Mouse (Mus musculus) C2C12 (cell line): Measurements from ENCODE around the gene Msh2.
"Not testable (repeated sequence)": the region's sequence is repeated elsewhere in the genome, so short reads cannot be mapped to it uniquely, and the experiment has no call there.

Experiments used
- CTCF ChIP-seq: IDR thresholded peaks from one replicate; pipeline ENCODE4 v1.5.1; 2011; ENCODE audit not compliant: control insufficient read depth, insufficient read depth, insufficient read length
- FOSL1 ChIP-seq: IDR thresholded peaks from one replicate; pipeline ENCODE4 v1.8.0; 2011; ENCODE audit warnings: mild to moderate bottlenecking, low read length; ENCODE audit not compliant: poor library complexity, insufficient read depth, severe bottlenecking
- MAX ChIP-seq: IDR thresholded peaks from one replicate; pipeline ENCODE4 v1.6.1; 2011; ENCODE audit warnings: mild to moderate bottlenecking, control low read depth
- MYOD1 ChIP-seq: IDR thresholded peaks from one replicate; pipeline ENCODE4 v1.6.1; 2011; ENCODE audit warnings: low read depth; ENCODE audit not compliant: control insufficient read depth, insufficient read length
- MYOG ChIP-seq: IDR thresholded peaks from one replicate; pipeline ENCODE4 v1.6.1; 2011; ENCODE audit not compliant: control insufficient read depth, insufficient read length; ENCODE audit errors: extremely low read depth
- USF1 ChIP-seq: IDR thresholded peaks from one replicate; pipeline ENCODE4 v1.6.1; 2011; ENCODE audit warnings: low read depth, mild to moderate bottlenecking, control low read depth, moderate library complexity

DNA sequence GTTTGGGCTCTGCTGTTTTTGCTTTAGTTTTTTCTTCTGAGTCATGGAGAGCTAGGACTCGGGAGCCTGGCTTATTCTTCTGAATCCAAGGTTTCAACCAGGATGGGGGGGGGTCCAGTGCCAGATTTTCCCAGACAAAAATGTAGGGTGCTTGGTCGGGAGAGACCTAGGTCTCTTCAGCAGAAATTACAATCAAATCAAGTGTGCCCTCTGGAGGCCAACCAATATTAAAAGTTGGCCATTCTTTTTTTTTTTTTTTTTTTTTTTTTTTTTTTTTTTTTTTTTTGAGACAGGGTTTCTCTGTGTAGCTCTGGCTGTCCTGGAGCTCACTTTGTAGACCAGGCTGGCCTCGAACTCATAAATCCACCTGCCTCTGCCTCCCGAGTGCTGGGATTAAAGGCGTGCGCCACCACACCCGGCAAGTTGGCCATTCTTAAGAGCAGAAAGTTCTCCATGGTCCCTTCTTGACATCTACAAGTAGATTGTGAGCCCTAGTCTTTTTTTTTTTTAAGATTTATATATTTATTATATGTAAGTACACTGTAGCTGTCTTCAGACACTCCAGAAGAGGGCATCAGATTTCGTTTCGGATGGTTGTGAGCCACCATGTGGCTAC, 10.1 kb upstream of the Msh2 start:
- not testable (repeated sequence) for TF ChIP-seq MYOD1, CTCF, MAX, USF1, MYOG, FOSL1
